Mouse (Mus musculus) forebrain, embryonic 11.5 days (tissue): Measurements from ENCODE around the gene Sf3b4. TPM values are rescaled to one million over a fixed set of nuclear protein-coding genes. Genes with fewer than 3 reads are reported as not detected.
"Not testable (repeated sequence)": the region's sequence is repeated elsewhere in the genome, so short reads cannot be mapped to it uniquely, and the experiment has no call there.

Experiments
- ATAC-seq: fragments of 200-750 bp; cut with Nextera tagmentation; replicated peaks from 2 replicates; pipeline ENCODE4 v1.8.0; 2017; ENCODE audit warnings: moderate TSS enrichment; ENCODE audit not compliant: low FRiP score
- DNase-seq: peaks from one replicate; pipeline ENCODE4 v3.0.0-alpha.2; 2017; ENCODE audit warnings: low spot score
- H3K27ac ChIP-seq: fragments of 300-500 bp; sonication (generic); 2 replicates; pipeline ENCODE4 v1.5.1; 2014; ENCODE audit warnings: low read depth, low read length
- H3K27me3 ChIP-seq: fragments of 300-500 bp; sonication (generic); 2 replicates; pipeline ENCODE4 v1.6.1; 2014; ENCODE audit warnings: mild to moderate bottlenecking, low read length, mixed read lengths; ENCODE audit not compliant: control insufficient read depth, insufficient read depth
- H3K36me3 ChIP-seq: fragments of 300-500 bp; sonication (generic); 2 replicates; pipeline ENCODE4 v1.6.1; 2014; ENCODE audit warnings: mild to moderate bottlenecking, low read length, moderate library complexity, mixed read lengths; ENCODE audit not compliant: control insufficient read depth, insufficient read depth
- H3K4me1 ChIP-seq: fragments of 300-500 bp; sonication (generic); replicated peaks from 2 replicates; pipeline ENCODE4 v1.6.1; 2014; ENCODE audit warnings: low read length, mixed read lengths; ENCODE audit not compliant: control insufficient read depth, insufficient read depth
- H3K4me2 ChIP-seq: fragments of 300-500 bp; sonication (generic); 2 replicates; pipeline ENCODE4 v1.6.1; 2014; ENCODE audit warnings: low read depth, mild to moderate bottlenecking, low read length, moderate library complexity, mixed read lengths; ENCODE audit not compliant: severe bottlenecking
- H3K4me3 ChIP-seq: fragments of 300-500 bp; sonication (generic); 2 replicates; pipeline ENCODE4 v1.5.1; 2014; ENCODE audit warnings: low read depth, low read length
- H3K9ac ChIP-seq: fragments of 300-500 bp; sonication (generic); 2 replicates; pipeline ENCODE4 v1.6.1; 2014; ENCODE audit warnings: low read length
- H3K9me3 ChIP-seq: fragments of 300-500 bp; sonication (generic); 2 replicates; pipeline ENCODE4 v1.6.1; 2016; ENCODE audit warnings: low read length, mixed read lengths; ENCODE audit not compliant: control insufficient read depth
- WGBS: fragments of 180-500 bp; shearing (Covaris S2); extraction: QIAGEN DNeasy Blood & Tissue Kit; methylation state at CpG from one replicate; pipeline ENCODE4 v1.1.7; 2014; 5-methylcytosine and 5-hydroxymethylcytosine counted together
- microRNA-seq: library from miRNA; unstranded; fragments of <30 nt; microRNA quantifications from one replicate; pipeline ENCODE4, GENCODE M21; 2016; ENCODE audit not compliant: insufficient number of aligned reads
- polyA plus RNA-seq: library from polyadenylated mRNA; unstranded; fragments of >200 nt; fragmentation: Nextera tagmentation; extraction: Ambion mirVana; gene quantifications from 2 replicates; pipeline ENCODE4 v1.2.1, GENCODE M21; 2014

Sf3b4 gene
- polyA plus RNA-seq, 1 experiment from 2014 or later, result 230 TPM

- Histone ChIP-seq H3K27me3 (no peaks in the 10 kb centered on the region), H3K9me3 (no peaks in the 10 kb centered on the region), H3K9ac (peak within 1 kb of the TSS; percentile 84), H3K4me3 (peak within 1 kb of the TSS; percentile 44), H3K4me1 (peaks cover 10% of the 10 kb centered on the region; the same call in 1 of the 2 replicates), H3K36me3 (no peaks in the 10 kb centered on the region), H3K4me2 (peak within 1 kb of the TSS; percentile 68), H3K27ac (peak within 1 kb of the TSS; percentile 98)
- peak; percentile 86 for DNase-seq
- WGBS, result under 1% methylated on average over 37 of the region's 37 CpGs
- ATAC-seq, result peak; percentile 85
Measured at GRCm38 (mm10) chr3:96219661-96220130, 47.6 kb downstream of the Sf3b4 start, which contains the start of the genes Bola1 and Hist2h2ab. Gene Bola1, minus strand, starts transcription at chr3:96219709. Gene Hist2h2ab, plus strand, starts transcription at chr3:96219865.

GRCm38 (mm10) chr3:96220131-96220764 is 48.1 kb downstream of the Sf3b4 start:
- not testable (repeated sequence) for H3K36me3 ChIP-seq, H3K27me3 ChIP-seq, H3K9me3 ChIP-seq
- DNase-seq (peak; percentile 76), ATAC-seq (peak; percentile 20)
- Histone ChIP-seq H3K9ac (peak overlapping the region; percentile 84), H3K4me2 (peak overlapping the region; percentile 68), H3K4me1 (peaks cover 10% of the 10 kb centered on the region; the same call in 1 of the 2 replicates), H3K27ac (peak overlapping the region; percentile 98), H3K4me3 (peak overlapping the region; percentile 44)
- WGBS, result under 1% methylated on average over 27 of the region's 47 CpGs

- H3K27ac ChIP-seq, result peak within 1 kb of the TSS; percentile 98
- peak within 1 kb of the TSS; percentile 84 for H3K9ac ChIP-seq
- peaks cover 10% of the 10 kb centered on the region; the same call in 1 of the 2 replicates for H3K4me1 ChIP-seq
- H3K4me3 ChIP-seq, result peak within 1 kb of the TSS; percentile 44
- under 1% methylated on average over 43 of the region's 43 CpGs for WGBS
- peak within 1 kb of the TSS; percentile 68 for H3K4me2 ChIP-seq
- peak; percentile 85 for DNase-seq
- peak; percentile 93 for ATAC-seq
- H3K36me3 ChIP-seq, result no peaks in the 10 kb centered on the region
- no peaks in the 10 kb centered on the region for H3K9me3 ChIP-seq
- no peaks in the 10 kb centered on the region for H3K27me3 ChIP-seq
Measured at GRCm38 (mm10) chr3:96220765-96221639, 48.9 kb downstream of the Sf3b4 start, which contains the start of the genes Hist2h2ac and Hist2h2be. Gene Hist2h2ac, minus strand, starts transcription at chr3:96220880. Gene Hist2h2be, plus strand, starts transcription at chr3:96221119.

- H3K27me3 ChIP-seq, result no peaks in the 10 kb centered on the region
- WGBS, result 22% methylated on average over 9 of the region's 9 CpGs
Measured at GRCm38 (mm10) chr3:96221640-96222038, 49.5 kb downstream of the Sf3b4 start.

GRCm38 (mm10) chr3:96222774-96223173 is 50.6 kb downstream of the Sf3b4 start:
- H3K4me3 ChIP-seq, result no peak overlapping the region
- no peaks in the 10 kb centered on the region for H3K27me3 ChIP-seq
- H3K4me2 ChIP-seq, result peak overlapping the region; percentile 24
- no peak overlapping the region for H3K9ac ChIP-seq
- ATAC-seq, result no peak
- no peaks in the 10 kb centered on the region for H3K36me3 ChIP-seq
- no peaks in the 10 kb centered on the region for H3K9me3 ChIP-seq
- WGBS, result 90% methylated on average over 4 of the region's 4 CpGs
- no peak for DNase-seq
- peaks cover 12% of the 10 kb centered on the region; the same call in 1 of the 2 replicates for H3K4me1 ChIP-seq
- no peak overlapping the region for H3K27ac ChIP-seq

More at GRCm38 (mm10) chr3:96221640-96222038, 49.5 kb downstream of the Sf3b4 start:
- ATAC-seq (no peak), DNase-seq (no peak)
- Histone ChIP-seq H3K4me3 (peak overlapping the region; percentile 44), H3K9me3 (no peaks in the 10 kb centered on the region), H3K36me3 (no peaks in the 10 kb centered on the region), H3K27ac (peak overlapping the region; percentile 98), H3K9ac (peak overlapping the region; percentile 84), H3K4me2 (peak overlapping the region; percentile 68), H3K4me1 (peaks cover 10% of the 10 kb centered on the region; the same call in 1 of the 2 replicates)

- ATAC-seq (no peak), DNase-seq (no peak)
- Histone ChIP-seq H3K4me2 (no peak overlapping the region), H3K27me3 (no peaks in the 10 kb centered on the region), H3K4me1 (peaks cover 10% of the 10 kb centered on the region; the same call in 1 of the 2 replicates), H3K36me3 (no peaks in the 10 kb centered on the region), H3K9me3 (no peaks in the 10 kb centered on the region), H3K4me3 (no peak overlapping the region), H3K27ac (no peak overlapping the region), H3K9ac (peak overlapping the region; percentile 35)
- WGBS, result 10% methylated on average over 2 of the region's 2 CpGs
Measured at GRCm38 (mm10) chr3:96225421-96225820, 53.3 kb downstream of the Sf3b4 start.

Small RNA genes within 50 kb of the gene (microRNA-seq; reads per million reads assigned to microRNA genes)
- not detected for gene Gm44492

Other genes starting within 250 kb of the Sf3b4 start
- gene Anp32e, start 243.1 kb upstream of the Sf3b4 start, polyA plus RNA-seq, result 157 and 167 TPM in 2 replicates
- gene Plekho1, start 176.3 kb upstream of the Sf3b4 start, polyA plus RNA-seq, result 82.5 and 85.6 TPM in 2 replicates
- 20.3 and 24.8 TPM in 2 replicates for gene Vps45, start 113.9 kb upstream of the Sf3b4 start, polyA plus RNA-seq
- gene Otud7b, start 67.8 kb upstream of the Sf3b4 start, polyA plus RNA-seq, result 11.0 and 11.3 TPM in 2 replicates
- 13.6 and 16.6 TPM in 2 replicates for gene Mtmr11, start 10.3 kb upstream of the Sf3b4 start, polyA plus RNA-seq
- 8.2 and 9.0 TPM in 2 replicates for gene Sv2a, start 8.8 kb downstream of the Sf3b4 start, polyA plus RNA-seq
- 75.7 and 83.7 TPM in 2 replicates for gene Bola1, start 47.4 kb downstream of the Sf3b4 start, polyA plus RNA-seq
- gene Hist2h2ab, start 47.5 kb downstream of the Sf3b4 start, polyA plus RNA-seq, result 0.71 TPM in 1 of 2 replicates, not detected in the other
- gene Hist2h2ac, start 48.5 kb downstream of the Sf3b4 start, polyA plus RNA-seq, result 16.5 and 18.7 TPM in 2 replicates
- 14.3 and 15.8 TPM in 2 replicates for gene Hist2h2be, start 48.8 kb downstream of the Sf3b4 start, polyA plus RNA-seq
- 12.8 and 14.8 TPM in 2 replicates for gene Hist2h3c2, start 66.8 kb downstream of the Sf3b4 start, polyA plus RNA-seq
- gene Hist2h2aa2, start 67.9 kb downstream of the Sf3b4 start, polyA plus RNA-seq, result 29.2 and 49.8 TPM in 2 replicates
- gene Hist2h2aa1, start 73.2 kb downstream of the Sf3b4 start, polyA plus RNA-seq, result 18.7 and 28.2 TPM in 2 replicates
- gene Hist2h3c1, start 74.4 kb downstream of the Sf3b4 start, polyA plus RNA-seq, result 2.3 TPM in 1 of 2 replicates, not detected in the other
- gene Hist2h4, start 91.0 kb downstream of the Sf3b4 start, polyA plus RNA-seq, result 6.8 and 7.5 TPM in 2 replicates
- gene Hist2h3b, start 96.3 kb downstream of the Sf3b4 start, polyA plus RNA-seq, result 99.6 and 105 TPM in 2 replicates
- gene Hist2h2bb, start 97.4 kb downstream of the Sf3b4 start, polyA plus RNA-seq, result 24.1 and 28.7 TPM in 2 replicates
- gene Fcgr1, start 121.6 kb downstream of the Sf3b4 start, polyA plus RNA-seq, result 0.95 and 2.6 TPM in 2 replicates